Mouse (Mus musculus) neural tube, embryonic 11.5 days (tissue): ENCODE measurements around the gene Bcl2l10. TPM values are rescaled to one million over a fixed set of nuclear protein-coding genes. Genes with fewer than 3 reads are reported as not detected.

ENCODE experiments used
- ATAC-seq: fragments of 200-750 bp; cut with Nextera tagmentation; 2 replicates; pipeline ENCODE4 v1.8.0; 2017; ENCODE audit warnings: moderate number of reproducible peaks, mild to moderate bottlenecking, moderate TSS enrichment, moderate library complexity; ENCODE audit not compliant: insufficient read depth, low FRiP score, low TSS enrichment
- DNase-seq: peaks from one replicate; pipeline ENCODE4 v3.0.0-alpha.2; 2015; ENCODE audit warnings: low spot score
- H3K27ac ChIP-seq: fragments of 300-500 bp; sonication (generic); 2 replicates; pipeline ENCODE4 v1.5.1; 2014; ENCODE audit warnings: low read depth, mild to moderate bottlenecking, low read length
- H3K27me3 ChIP-seq: fragments of 300-500 bp; sonication (generic); 2 replicates; pipeline ENCODE4 v1.6.1; 2014; ENCODE audit warnings: mild to moderate bottlenecking, low read length, mixed read lengths; ENCODE audit not compliant: control insufficient read depth, insufficient read depth
- H3K36me3 ChIP-seq: fragments of 300-500 bp; sonication (generic); 2 replicates; pipeline ENCODE4 v1.6.1; 2014; ENCODE audit warnings: mild to moderate bottlenecking, low read length, moderate library complexity, mixed read lengths; ENCODE audit not compliant: control insufficient read depth, insufficient read depth
- H3K4me1 ChIP-seq: fragments of 300-500 bp; sonication (generic); 2 replicates; pipeline ENCODE4 v1.6.1; 2014; ENCODE audit warnings: low read length, mixed read lengths; ENCODE audit not compliant: control insufficient read depth, insufficient read depth
- H3K4me2 ChIP-seq: fragments of 300-500 bp; sonication (generic); 2 replicates; pipeline ENCODE4 v1.6.1; 2014; ENCODE audit warnings: low read depth, mild to moderate bottlenecking, moderate library complexity
- H3K4me3 ChIP-seq: fragments of 300-500 bp; sonication (generic); 2 replicates; pipeline ENCODE4 v1.5.1; 2014; ENCODE audit warnings: low read depth, low read length
- H3K9ac ChIP-seq: fragments of 300-500 bp; sonication (generic); 2 replicates; pipeline ENCODE4 v1.6.1; 2014; ENCODE audit warnings: mild to moderate bottlenecking, low read length
- H3K9me3 ChIP-seq: fragments of 300-500 bp; sonication (generic); 2 replicates; pipeline ENCODE4 v1.6.1; 2016; ENCODE audit warnings: low read length; ENCODE audit not compliant: control insufficient read depth
- WGBS: fragments of 180-500 bp; shearing (Covaris S2); extraction: QIAGEN DNeasy Blood & Tissue Kit; methylation state at CpG from one replicate; pipeline ENCODE4 v1.1.7; 2014; 5-methylcytosine and 5-hydroxymethylcytosine counted together
- polyA plus RNA-seq: library from polyadenylated mRNA; unstranded; fragments of >200 nt; fragmentation: Nextera tagmentation; extraction: Ambion mirVana; gene quantifications from 2 replicates; pipeline ENCODE4 v1.2.1, GENCODE M21; 2014

Bcl2l10 gene
- not detected in 2 replicates for polyA plus RNA-seq

DNA sequence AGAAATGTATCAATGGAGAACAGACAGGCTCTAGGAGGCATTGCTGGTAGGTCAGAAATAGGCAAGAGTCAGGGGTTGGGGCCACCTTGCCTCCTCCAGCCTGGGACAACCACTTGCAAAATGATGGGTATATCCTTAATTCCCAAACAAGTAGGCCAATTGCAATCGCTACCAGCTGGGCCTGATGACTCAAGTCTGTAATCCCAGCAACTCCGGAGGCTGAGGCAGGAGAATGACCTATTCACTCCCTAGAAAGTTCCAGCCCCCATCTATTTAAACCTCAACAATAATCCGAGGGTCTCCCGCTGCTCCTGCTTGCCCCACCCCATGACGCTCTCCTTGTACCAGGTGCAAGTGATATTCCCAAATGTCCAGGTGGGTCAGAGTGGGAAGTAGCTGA, at the start of gene Bcl2l10:
Gene Bcl2l10, plus strand, starts transcription at position 301 of the 400 bp plus-strand sequence.
- H3K27ac ChIP-seq, result no peak within 1 kb of the TSS
- WGBS, result 94% methylated on average over 5 of the region's 5 CpGs
- DNase-seq (no peak), ATAC-seq (no peak)
- H3K27me3 ChIP-seq, result no peaks in the 10 kb centered on the region
- H3K9me3 ChIP-seq, result no peaks in the 10 kb centered on the region
- no peaks in the 10 kb centered on the region for H3K4me1 ChIP-seq
- H3K4me2 ChIP-seq, result no peak within 1 kb of the TSS
- no peaks in the 10 kb centered on the region for H3K36me3 ChIP-seq
- no peak within 1 kb of the TSS for H3K4me3 ChIP-seq
- H3K9ac ChIP-seq, result no peak within 1 kb of the TSS

DNA sequence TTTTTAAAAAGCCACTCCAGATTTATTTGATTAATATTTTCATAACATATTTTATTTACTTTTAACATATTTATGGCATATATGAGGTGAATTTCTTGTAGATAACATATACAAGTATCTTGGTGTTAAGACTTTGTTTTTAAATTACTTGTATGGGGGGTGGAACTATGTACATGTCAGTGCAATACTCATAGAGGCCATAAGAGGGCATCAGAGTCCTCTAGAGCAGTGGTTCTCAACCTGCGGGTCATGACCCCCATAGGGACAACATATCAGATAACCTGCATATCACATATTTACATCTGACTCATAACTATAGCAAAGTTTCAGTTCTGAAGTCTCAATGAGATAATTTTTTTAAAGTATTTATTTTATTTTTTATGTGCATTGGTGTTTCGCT, 48.2 kb upstream of the Bcl2l10 start:
- no peak for DNase-seq
- Histone ChIP-seq H3K4me1 (0 out of 2 replicates have a peak, but pooled peaks cover 2% of the 10 kb centered on the region), H3K9me3 (no peaks in the 10 kb centered on the region), H3K4me2 (no peak overlapping the region), H3K27me3 (no peaks in the 10 kb centered on the region), H3K27ac (no peak overlapping the region), H3K4me3 (no peak overlapping the region), H3K36me3 (no peaks in the 10 kb centered on the region), H3K9ac (no peak overlapping the region)
- 84% methylated on average over 2 of the region's 2 CpGs for WGBS
- ATAC-seq, result no peak

DNA sequence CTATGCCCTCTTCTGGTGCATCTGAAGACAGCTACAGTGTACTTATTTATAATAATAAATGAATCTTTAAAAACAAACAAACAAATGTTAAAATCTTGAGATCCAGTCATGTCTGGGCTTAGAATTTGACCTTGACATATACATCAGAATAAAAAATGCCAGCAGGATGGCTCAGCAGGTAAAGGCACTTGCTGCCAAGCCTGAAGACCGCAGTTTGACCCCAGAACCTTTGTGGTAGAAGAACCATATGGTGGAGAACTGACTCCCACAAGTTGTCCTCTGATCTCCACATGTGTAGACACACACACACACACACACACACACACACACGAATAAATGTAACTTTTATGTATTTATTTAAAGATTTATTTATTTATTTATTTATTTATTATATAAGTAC, 44.5 kb upstream of the Bcl2l10 start:
- no peak overlapping the region for H3K4me2 ChIP-seq
- no peak overlapping the region for H3K9ac ChIP-seq
- H3K36me3 ChIP-seq, result no peaks in the 10 kb centered on the region
- no peak overlapping the region for H3K27ac ChIP-seq
- H3K4me1 ChIP-seq, result 0 out of 2 replicates have a peak, but pooled peaks cover 2% of the 10 kb centered on the region
- WGBS, result 79% methylated on average over 2 of the region's 2 CpGs
- DNase-seq (no peak), ATAC-seq (no peak)
- no peaks in the 10 kb centered on the region for H3K27me3 ChIP-seq
- no peak overlapping the region for H3K4me3 ChIP-seq
- H3K9me3 ChIP-seq, result no peaks in the 10 kb centered on the region

DNA sequence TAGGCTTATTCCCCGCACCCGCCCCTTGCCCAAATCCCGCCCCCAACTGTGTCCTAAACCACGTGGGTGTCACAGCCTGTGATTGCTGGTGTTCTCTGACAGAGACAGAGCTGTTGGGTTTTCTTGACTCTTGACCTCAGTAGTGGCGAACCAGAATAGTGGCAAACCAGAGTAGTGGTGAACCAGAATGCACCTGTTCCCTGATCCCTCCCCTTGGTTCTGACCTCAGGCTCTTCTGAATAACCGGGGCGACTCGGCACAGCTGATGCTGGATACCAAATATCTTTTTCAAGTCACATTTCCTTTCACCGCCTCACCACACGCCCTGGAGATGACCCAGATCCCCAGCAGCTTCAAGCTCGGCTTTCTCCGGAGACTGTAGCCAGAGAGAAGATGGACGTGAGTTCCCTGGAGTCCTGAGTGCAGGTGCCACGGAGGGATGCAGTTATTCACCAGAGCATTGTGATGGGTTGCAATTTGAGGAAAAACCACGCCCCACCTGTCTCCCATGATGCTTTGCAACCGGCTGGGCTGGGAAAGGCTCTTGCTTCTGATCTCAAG, 43.8 kb upstream of the Bcl2l10 start:
- Histone ChIP-seq H3K4me3 (no peak overlapping the region), H3K4me1 (0 out of 2 replicates have a peak, but pooled peaks cover 2% of the 10 kb centered on the region), H3K9ac (no peak overlapping the region), H3K9me3 (no peaks in the 10 kb centered on the region), H3K4me2 (peak overlapping the region; percentile 22; the same call in 1 of the 2 replicates), H3K27ac (no peak overlapping the region), H3K27me3 (no peaks in the 10 kb centered on the region), H3K36me3 (no peaks in the 10 kb centered on the region)
- 31% methylated on average over 16 of the region's 16 CpGs for WGBS
- ATAC-seq (no peak), DNase-seq (no peak)

DNA sequence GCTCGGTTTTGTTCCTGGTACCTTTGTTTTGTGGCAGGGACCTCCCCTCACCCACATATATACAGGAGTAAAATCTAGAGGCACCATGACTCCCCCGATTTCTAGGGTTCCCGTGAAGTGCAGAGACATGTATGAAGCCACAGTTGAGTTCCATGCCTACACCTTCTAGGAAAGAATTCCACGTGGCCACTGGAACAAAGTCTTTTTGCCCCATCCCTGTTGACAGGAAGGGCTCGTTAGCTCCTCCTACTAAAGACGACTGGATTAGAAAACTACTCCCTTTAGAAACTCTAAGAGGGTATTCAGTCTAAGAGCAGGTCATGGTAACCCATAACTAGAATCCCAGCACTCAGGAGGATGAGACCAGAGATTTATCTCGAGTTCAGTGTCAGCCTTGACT, 43.3 kb upstream of the Bcl2l10 start:
- H3K27me3 ChIP-seq, result no peaks in the 10 kb centered on the region
- no peaks in the 10 kb centered on the region for H3K36me3 ChIP-seq
- no peak overlapping the region for H3K4me2 ChIP-seq
- no peak overlapping the region for H3K9ac ChIP-seq
- ATAC-seq (no peak), DNase-seq (no peak)
- no peaks in the 10 kb centered on the region for H3K9me3 ChIP-seq
- 0 out of 2 replicates have a peak, but pooled peaks cover 2% of the 10 kb centered on the region for H3K4me1 ChIP-seq
- WGBS, result 37% methylated on average over 7 of the region's 7 CpGs
- no peak overlapping the region for H3K4me3 ChIP-seq
- H3K27ac ChIP-seq, result no peak overlapping the region

DNA sequence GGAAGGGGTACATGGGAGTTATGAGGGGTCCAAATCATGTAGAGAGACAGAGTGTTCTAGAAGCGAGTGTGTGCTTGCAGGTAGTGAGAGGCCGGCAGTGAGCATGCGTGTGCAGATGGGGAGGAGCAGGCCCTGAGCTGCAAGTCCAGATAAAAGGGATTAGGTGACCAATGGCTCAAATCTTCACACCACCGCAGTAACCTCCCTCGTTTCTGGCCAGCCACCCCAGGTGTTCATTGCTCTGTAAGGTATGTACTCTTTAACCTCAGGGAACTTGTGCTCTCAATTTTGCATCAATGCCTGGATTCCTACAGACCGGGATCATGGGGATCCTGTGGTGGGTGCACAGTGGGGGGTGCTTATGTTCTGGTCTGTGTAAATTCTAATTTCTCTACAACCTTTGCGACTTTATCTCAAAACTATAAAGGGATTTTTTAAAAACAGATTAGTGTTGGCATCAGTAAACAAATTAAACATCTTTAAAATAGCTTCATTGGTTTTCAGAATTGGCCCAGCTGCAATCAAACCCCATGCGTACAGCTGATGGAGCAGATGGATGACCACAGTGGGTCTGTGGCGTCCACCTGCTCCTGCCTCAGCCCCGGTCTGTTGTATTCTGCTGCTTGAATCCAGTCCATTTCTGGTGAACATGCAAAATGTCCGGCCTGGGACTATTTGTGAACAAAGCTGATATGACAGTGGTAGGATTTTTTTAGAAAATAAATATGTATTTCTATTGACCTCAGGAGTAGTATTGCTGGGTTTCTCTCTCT, 41.2 kb upstream of the Bcl2l10 start, which contains the start of gene Gnb5:
Gene Gnb5, plus strand, starts transcription at position 163 of the 773 bp plus-strand sequence.
- Histone ChIP-seq H3K4me1 (0 out of 2 replicates have a peak, but pooled peaks cover 2% of the 10 kb centered on the region), H3K9ac (no peak within 1 kb of the TSS), H3K27ac (no peak within 1 kb of the TSS), H3K36me3 (no peaks in the 10 kb centered on the region), H3K4me3 (no peak within 1 kb of the TSS), H3K4me2 (no peak within 1 kb of the TSS), H3K9me3 (no peaks in the 10 kb centered on the region), H3K27me3 (no peaks in the 10 kb centered on the region)
- 79% methylated on average over 11 of the region's 11 CpGs for WGBS
- no peak for DNase-seq
- no peak for ATAC-seq

DNA sequence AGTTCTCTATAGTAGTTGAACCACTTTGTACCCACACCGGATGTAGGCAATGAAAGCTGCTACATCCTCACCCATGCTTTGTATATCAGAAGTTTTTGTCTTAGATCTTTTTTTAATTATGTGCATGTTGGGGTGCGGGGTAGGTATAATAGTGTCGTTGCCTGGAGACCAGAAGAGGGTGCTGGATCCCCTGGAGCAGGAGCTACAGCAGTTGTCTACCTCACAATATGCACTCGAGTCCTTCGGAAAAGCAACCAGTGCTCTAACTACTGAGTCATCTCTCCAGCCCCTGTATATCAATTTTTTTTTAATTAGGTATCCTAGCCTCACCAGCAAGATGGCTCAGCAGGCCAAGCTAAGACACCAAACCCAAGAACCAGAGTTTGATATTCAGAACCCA, 40.5 kb upstream of the Bcl2l10 start:
- Histone ChIP-seq H3K9ac (no peak overlapping the region), H3K9me3 (no peaks in the 10 kb centered on the region), H3K27ac (no peak overlapping the region), H3K4me2 (no peak overlapping the region), H3K4me1 (0 out of 2 replicates have a peak, but pooled peaks cover 2% of the 10 kb centered on the region), H3K27me3 (no peaks in the 10 kb centered on the region), H3K4me3 (no peak overlapping the region), H3K36me3 (no peaks in the 10 kb centered on the region)
- DNase-seq, result no peak
- 89% methylated on average over 5 of the region's 5 CpGs for WGBS
- no peak for ATAC-seq

DNA sequence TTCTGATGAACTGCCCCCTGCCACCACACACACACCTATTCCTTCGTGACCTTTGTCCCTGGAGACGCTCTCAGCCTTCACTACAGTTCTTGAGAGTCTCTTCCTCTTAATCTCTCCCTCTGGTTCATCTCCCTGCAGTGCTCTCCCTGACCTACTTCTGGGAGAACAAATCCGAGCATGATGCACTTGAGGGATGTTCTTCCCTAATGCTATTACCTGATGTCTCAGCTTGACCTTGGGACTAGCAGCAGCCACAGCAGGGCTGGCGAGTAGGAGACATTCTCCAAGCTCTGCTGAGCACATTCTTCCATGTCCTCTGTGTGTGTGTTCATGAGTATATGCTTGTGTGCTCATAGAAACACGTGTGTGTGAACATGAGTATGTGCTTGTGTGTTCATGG, 38.9 kb upstream of the Bcl2l10 start:
- Histone ChIP-seq H3K36me3 (no peaks in the 10 kb centered on the region), H3K4me1 (0 out of 2 replicates have a peak, but pooled peaks cover 2% of the 10 kb centered on the region), H3K4me2 (no peak overlapping the region), H3K27ac (no peak overlapping the region), H3K4me3 (no peak overlapping the region), H3K27me3 (no peaks in the 10 kb centered on the region), H3K9ac (no peak overlapping the region), H3K9me3 (no peaks in the 10 kb centered on the region)
- ATAC-seq (no peak), DNase-seq (no peak)
- 67% methylated on average over 5 of the region's 5 CpGs for WGBS

DNA sequence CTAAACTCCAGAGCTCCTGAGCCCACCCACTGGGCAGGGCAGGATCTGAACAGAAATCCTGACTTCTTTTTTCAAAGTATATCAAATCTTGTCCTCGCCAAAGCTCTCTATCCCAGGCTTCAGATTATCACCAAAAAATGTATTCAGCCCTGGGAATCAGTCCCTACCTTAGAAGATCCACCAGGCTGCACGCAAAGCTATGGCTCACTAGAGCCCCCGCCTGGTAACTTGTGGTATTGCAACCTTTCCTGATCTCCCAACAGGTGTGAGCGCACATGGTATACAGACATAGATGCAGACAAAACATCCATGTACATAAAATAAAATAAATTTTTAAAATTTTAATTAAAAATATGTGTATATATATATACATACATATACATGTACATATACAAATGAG, 35.5 kb upstream of the Bcl2l10 start:
- DNase-seq (peak; percentile 80), ATAC-seq (no peak)
- Histone ChIP-seq H3K9me3 (no peaks in the 10 kb centered on the region), H3K27me3 (no peaks in the 10 kb centered on the region), H3K4me3 (no peak overlapping the region), H3K36me3 (no peaks in the 10 kb centered on the region), H3K27ac (no peak overlapping the region), H3K9ac (no peak overlapping the region), H3K4me2 (no peak overlapping the region), H3K4me1 (peaks cover 9% of the 10 kb centered on the region)
- WGBS, result 20% methylated on average over 4 of the region's 4 CpGs
